Mouse (Mus musculus) limb, embryonic 11.5 days (tissue): ENCODE results near the gene Itpk1. TPM values are rescaled to one million over a fixed set of nuclear protein-coding genes. Genes with fewer than 3 reads are reported as not detected.

Experiments
- ATAC-seq: fragments of 200-750 bp; cut with Nextera tagmentation; 2 replicates; pipeline ENCODE4 v1.8.0; 2017; ENCODE audit warnings: low read depth; ENCODE audit not compliant: insufficient number of reproducible peaks, low FRiP score, low TSS enrichment
- DNase-seq: peaks from one replicate; pipeline ENCODE4 v3.0.0-alpha.2; 2015; ENCODE audit warnings: low spot score
- H3K27ac ChIP-seq: fragments of 300-500 bp; sonication (generic); replicated peaks from 2 replicates; pipeline ENCODE4 v1.5.1; 2014; ENCODE audit warnings: low read depth, mild to moderate bottlenecking, low read length
- H3K27me3 ChIP-seq: fragments of 300-500 bp; sonication (generic); 2 replicates; pipeline ENCODE4 v1.6.1; 2014; ENCODE audit warnings: mild to moderate bottlenecking, low read length, mixed read lengths; ENCODE audit not compliant: control insufficient read depth, insufficient read depth
- H3K36me3 ChIP-seq: fragments of 300-500 bp; sonication (generic); 2 replicates; pipeline ENCODE4 v1.6.1; 2014; ENCODE audit warnings: mild to moderate bottlenecking, low read length, moderate library complexity, mixed read lengths; ENCODE audit not compliant: control insufficient read depth, insufficient read depth
- H3K4me1 ChIP-seq: fragments of 300-500 bp; sonication (generic); 2 replicates; pipeline ENCODE4 v1.6.1; 2014; ENCODE audit warnings: low read length, mixed read lengths; ENCODE audit not compliant: control insufficient read depth, insufficient read depth
- H3K4me2 ChIP-seq: fragments of 300-500 bp; sonication (generic); 2 replicates; pipeline ENCODE4 v1.6.1; 2014; ENCODE audit warnings: low read depth, mild to moderate bottlenecking, moderate library complexity; ENCODE audit not compliant: severe bottlenecking
- H3K4me3 ChIP-seq: fragments of 300-500 bp; sonication (generic); 2 replicates; pipeline ENCODE4 v1.5.1; 2014; ENCODE audit warnings: low read depth, low read length
- H3K9ac ChIP-seq: fragments of 300-500 bp; sonication (generic); 2 replicates; pipeline ENCODE4 v1.6.1; 2014; ENCODE audit warnings: mild to moderate bottlenecking, low read length
- H3K9me3 ChIP-seq: fragments of 300-500 bp; sonication (generic); 2 replicates; pipeline ENCODE4 v1.6.1; 2016; ENCODE audit warnings: low read length; ENCODE audit not compliant: control insufficient read depth
- WGBS: fragments of 180-500 bp; shearing (Covaris S2); extraction: QIAGEN DNeasy Blood & Tissue Kit; methylation state at CpG from one replicate; pipeline ENCODE4 v1.1.7; 2014; 5-methylcytosine and 5-hydroxymethylcytosine counted together
- polyA plus RNA-seq: library from polyadenylated mRNA; unstranded; fragments of >200 nt; fragmentation: Nextera tagmentation; extraction: Ambion mirVana; gene quantifications from 2 replicates; pipeline ENCODE4 v1.2.1, GENCODE M21; 2014

The Itpk1 gene
- polyA plus RNA-seq, 1 experiment from 2014 or later: 7.7 TPM

DNA sequence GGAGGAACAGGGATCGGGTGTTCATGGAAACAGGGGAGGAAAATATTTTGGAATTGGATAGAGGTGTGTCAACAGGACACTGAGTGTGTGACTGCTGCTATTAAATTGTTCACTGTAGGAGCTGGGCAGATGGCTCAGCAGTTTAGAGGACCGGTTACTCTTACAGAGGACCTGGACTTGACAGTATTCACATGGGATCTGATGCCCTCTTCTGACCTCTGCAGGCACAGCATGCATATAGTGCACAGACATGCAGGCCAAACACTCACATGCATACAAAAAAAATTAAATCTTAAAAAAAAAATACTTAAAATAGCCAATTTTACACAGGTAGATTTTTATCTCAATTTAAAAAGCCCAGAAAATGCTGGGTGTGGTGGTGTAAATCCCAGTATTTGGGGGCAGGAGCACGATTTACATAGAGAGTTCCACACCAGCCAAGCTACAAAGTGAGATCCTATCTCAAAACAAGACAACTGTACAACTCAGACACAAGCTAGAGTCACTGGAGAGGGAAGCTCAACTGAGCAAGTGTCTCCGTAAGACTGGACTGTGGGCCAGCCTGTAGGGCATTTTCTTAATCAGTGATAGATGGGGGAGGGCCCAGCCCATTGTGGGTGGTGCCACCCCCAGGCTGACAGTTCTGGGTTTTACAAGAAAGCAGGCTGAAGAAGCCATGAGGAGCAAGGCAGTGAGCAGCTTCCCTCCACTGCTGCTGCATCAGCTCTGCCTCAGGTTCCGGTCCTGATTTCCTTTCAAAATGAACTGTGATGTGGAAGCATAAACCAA lies 129.0 kb downstream of the Itpk1 start:
- Histone ChIP-seq H3K27ac (no peak overlapping the region), H3K36me3 (no peaks in the 10 kb centered on the region), H3K4me2 (no peak overlapping the region), H3K9ac (no peak overlapping the region), H3K9me3 (no peaks in the 10 kb centered on the region), H3K4me1 (0 out of 2 replicates have a peak, but pooled peaks cover 2% of the 10 kb centered on the region), H3K4me3 (no peak overlapping the region), H3K27me3 (no peaks in the 10 kb centered on the region)
- no peak for ATAC-seq
- WGBS: 80% methylated on average over 5 of the region's 5 CpGs
- DNase-seq: no peak

DNA sequence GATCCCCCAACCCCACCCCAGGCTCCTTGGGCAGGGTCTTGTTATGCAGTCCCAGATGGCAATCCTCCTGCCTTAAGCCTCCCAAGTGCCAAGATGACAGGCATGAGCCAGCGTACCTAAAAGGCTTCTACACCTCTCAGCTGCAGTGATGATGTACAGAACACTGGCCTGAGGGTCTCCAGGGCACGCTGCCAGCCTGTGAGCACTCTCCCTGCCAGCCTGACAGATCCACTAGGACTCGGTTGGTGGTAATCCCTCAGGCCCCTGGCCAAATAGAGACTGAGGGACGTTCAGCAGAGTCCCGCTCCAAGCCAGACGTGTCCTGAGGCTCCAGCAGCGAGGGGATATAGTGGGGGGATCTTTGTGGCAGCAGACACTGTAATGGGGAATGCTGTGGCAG lies 131.7 kb downstream of the Itpk1 start:
- no peak overlapping the region for H3K4me2 ChIP-seq
- no peak for ATAC-seq
- no peak overlapping the region for H3K27ac ChIP-seq
- no peak for DNase-seq
- H3K9ac ChIP-seq: no peak overlapping the region
- H3K36me3 ChIP-seq: no peaks in the 10 kb centered on the region
- 78% methylated on average over 7 of the region's 7 CpGs for WGBS
- H3K27me3 ChIP-seq: no peaks in the 10 kb centered on the region
- H3K4me1 ChIP-seq: 0 out of 2 replicates have a peak, but pooled peaks cover 2% of the 10 kb centered on the region
- no peak overlapping the region for H3K4me3 ChIP-seq
- H3K9me3 ChIP-seq: no peaks in the 10 kb centered on the region

DNA sequence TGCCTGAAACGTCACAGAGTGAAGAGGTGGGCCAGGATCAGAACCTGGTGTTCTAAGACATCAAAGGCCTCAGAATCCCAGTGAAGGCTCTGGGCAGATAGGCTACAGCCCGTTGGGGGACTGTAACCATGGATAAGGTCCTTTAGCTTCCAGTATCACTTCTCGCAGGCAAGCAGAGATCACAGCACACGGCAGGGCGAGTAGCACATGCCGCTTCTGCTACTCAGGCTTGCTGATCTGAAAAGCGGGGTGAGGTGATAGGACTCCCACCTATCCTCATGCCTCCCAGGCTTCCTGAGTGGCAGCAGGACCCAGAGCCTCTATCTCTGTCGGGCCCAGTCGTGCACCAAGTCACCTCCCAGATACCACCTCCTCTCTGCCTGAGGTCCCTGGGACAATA lies 133.1 kb downstream of the Itpk1 start:
- Histone ChIP-seq H3K9me3 (no peaks in the 10 kb centered on the region), H3K27me3 (no peaks in the 10 kb centered on the region), H3K36me3 (no peaks in the 10 kb centered on the region), H3K27ac (no peak overlapping the region), H3K4me1 (0 out of 2 replicates have a peak, but pooled peaks cover 2% of the 10 kb centered on the region), H3K4me3 (no peak overlapping the region), H3K4me2 (no peak overlapping the region), H3K9ac (no peak overlapping the region)
- no peak for DNase-seq
- no peak for ATAC-seq
- 83% methylated on average over 9 of the region's 9 CpGs for WGBS

DNA sequence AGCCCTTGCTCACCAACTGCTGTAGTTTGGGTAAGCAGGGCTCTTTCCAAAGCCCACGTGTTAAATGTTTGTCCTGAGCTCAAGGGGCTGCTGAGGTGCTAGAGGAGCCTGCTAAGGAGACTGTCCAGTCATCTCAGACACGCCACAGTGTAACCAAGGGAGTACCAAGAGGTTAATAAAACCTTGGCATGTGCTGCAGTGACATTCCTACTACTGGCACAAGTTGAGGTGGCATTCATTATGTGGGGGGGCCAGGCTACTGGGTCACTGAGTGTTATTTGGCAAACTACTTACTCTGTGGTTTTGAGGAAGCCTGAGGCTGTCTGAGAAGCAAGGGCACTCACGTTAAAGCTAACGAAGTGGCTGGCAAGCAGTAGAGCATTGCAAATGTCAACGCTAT lies 134.0 kb downstream of the Itpk1 start:
- 0 out of 2 replicates have a peak, but pooled peaks cover 2% of the 10 kb centered on the region for H3K4me1 ChIP-seq
- H3K9me3 ChIP-seq: no peaks in the 10 kb centered on the region
- H3K27ac ChIP-seq: no peak overlapping the region
- H3K27me3 ChIP-seq: no peaks in the 10 kb centered on the region
- no peak for ATAC-seq
- H3K4me3 ChIP-seq: no peak overlapping the region
- H3K4me2 ChIP-seq: no peak overlapping the region
- 86% methylated on average over 5 of the region's 5 CpGs for WGBS
- no peak for DNase-seq
- no peaks in the 10 kb centered on the region for H3K36me3 ChIP-seq
- no peak overlapping the region for H3K9ac ChIP-seq

DNA sequence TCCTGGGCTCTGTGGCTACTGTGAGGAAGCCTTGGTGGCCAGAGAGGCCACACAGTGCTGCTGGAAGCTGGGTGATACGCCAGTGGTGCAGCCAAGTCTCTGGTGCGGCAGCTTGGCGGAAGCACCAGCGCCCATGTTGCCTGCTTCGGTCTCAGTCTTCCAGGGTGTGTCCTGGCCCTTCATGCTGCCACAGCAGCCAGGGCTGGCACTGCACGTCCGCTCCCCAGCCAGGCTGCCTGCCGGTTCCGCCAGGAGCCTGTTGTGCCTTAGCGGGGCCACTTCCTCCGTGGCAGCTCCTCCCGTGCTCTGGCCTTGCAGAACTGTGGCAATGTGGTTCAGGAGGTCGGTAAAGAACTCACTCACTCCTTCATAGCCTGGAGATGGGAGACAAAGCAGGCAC lies 134.6 kb downstream of the Itpk1 start:
- no peak overlapping the region; the same call in 1 of the 2 replicates for H3K9ac ChIP-seq
- DNase-seq (no peak), ATAC-seq (no peak)

DNA sequence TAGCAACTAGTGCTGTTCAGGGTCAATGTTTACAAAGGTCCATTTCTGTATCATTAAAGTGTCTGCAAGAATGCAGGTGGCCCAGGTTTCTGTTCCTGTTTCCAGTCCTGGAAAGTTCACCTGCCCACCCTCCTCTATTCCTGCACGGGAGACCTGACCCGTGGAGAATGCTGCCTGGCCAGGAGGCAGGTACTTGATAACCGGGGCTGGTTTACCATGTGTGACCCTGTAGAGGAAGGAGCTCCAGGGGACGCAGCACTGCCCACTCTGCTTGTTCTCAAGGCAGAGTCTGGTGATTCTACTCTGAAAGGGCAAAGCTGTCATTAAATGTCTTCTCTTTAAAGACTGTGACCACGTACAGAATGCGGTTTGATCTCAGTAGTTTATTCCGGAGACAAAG lies 136.5 kb downstream of the Itpk1 start:
- no peaks in the 10 kb centered on the region for H3K36me3 ChIP-seq
- ATAC-seq: no peak

More for the DNA sequence above, 134.6 kb downstream of the Itpk1 start:
- no peak overlapping the region for H3K4me3 ChIP-seq
- no peaks in the 10 kb centered on the region for H3K9me3 ChIP-seq
- no peak overlapping the region for H3K4me2 ChIP-seq
- no peak overlapping the region for H3K27ac ChIP-seq
- WGBS: 88% methylated on average over 13 of the region's 13 CpGs
- H3K36me3 ChIP-seq: no peaks in the 10 kb centered on the region
- no peaks in the 10 kb centered on the region for H3K27me3 ChIP-seq
- H3K4me1 ChIP-seq: 0 out of 2 replicates have a peak, but pooled peaks cover 2% of the 10 kb centered on the region

DNA sequence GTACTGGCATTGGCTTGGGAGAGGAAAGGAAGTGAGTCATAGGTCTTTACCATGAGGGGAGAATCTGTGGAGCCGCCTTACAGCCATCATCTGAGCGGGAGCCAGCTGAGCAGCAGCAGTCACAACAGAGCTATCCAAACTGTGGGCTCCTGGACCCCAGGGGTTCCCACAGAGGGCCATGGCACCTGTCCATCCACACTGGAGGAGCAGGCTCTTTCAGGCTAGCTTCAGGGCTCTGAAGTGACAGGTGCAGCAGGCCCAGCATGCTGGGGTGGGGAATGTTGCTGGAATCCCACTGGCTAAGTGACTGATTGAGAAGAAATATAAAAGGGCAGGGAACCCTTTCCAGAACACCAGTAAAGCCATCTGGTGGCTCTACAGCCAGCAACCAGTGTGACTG lies 137.8 kb downstream of the Itpk1 start:
- no peak overlapping the region for H3K4me3 ChIP-seq
- H3K36me3 ChIP-seq: no peaks in the 10 kb centered on the region
- no peak overlapping the region for H3K27ac ChIP-seq
- WGBS: 94% methylated on average over 2 of the region's 2 CpGs
- no peak overlapping the region for H3K4me2 ChIP-seq
- no peak for ATAC-seq
- no peak overlapping the region for H3K9ac ChIP-seq
- H3K9me3 ChIP-seq: no peaks in the 10 kb centered on the region
- H3K27me3 ChIP-seq: no peaks in the 10 kb centered on the region
- DNase-seq: no peak
- H3K4me1 ChIP-seq: no peaks in the 10 kb centered on the region

More for the DNA sequence above, 136.5 kb downstream of the Itpk1 start:
- no peaks in the 10 kb centered on the region for H3K9me3 ChIP-seq
- no peak overlapping the region for H3K9ac ChIP-seq
- H3K4me3 ChIP-seq: no peak overlapping the region
- H3K27ac ChIP-seq: no peak overlapping the region
- no peaks in the 10 kb centered on the region for H3K27me3 ChIP-seq
- 79% methylated on average over 7 of the region's 7 CpGs for WGBS
- no peak for DNase-seq
- 0 out of 2 replicates have a peak, but pooled peaks cover 2% of the 10 kb centered on the region for H3K4me1 ChIP-seq
- H3K4me2 ChIP-seq: no peak overlapping the region

DNA sequence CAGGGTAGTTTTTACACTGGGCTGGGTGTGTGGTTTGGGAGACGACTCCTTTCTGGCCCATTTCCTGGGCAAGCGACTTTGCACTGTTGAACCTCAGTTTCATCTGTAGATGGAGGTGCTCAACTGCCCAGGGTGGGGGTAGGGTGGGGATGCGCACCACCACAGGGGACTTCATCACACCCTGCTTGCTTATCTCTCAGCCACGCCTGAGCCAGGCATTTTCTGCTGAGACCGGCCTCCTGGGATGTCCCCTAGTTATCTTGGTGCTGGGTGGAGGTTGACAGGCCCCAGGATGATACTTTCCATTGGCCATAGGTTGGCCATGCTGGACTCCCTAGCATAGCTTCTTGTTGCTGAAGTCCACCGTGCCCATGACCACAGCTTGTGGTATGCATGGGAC lies 139.6 kb downstream of the Itpk1 start:
- H3K9me3 ChIP-seq: no peaks in the 10 kb centered on the region
- 85% methylated on average over 6 of the region's 6 CpGs for WGBS
- no peak for ATAC-seq
- no peak overlapping the region for H3K9ac ChIP-seq
- H3K4me1 ChIP-seq: no peaks in the 10 kb centered on the region
- no peaks in the 10 kb centered on the region for H3K36me3 ChIP-seq
- no peak overlapping the region for H3K4me2 ChIP-seq
- no peak overlapping the region for H3K4me3 ChIP-seq
- no peaks in the 10 kb centered on the region for H3K27me3 ChIP-seq
- H3K27ac ChIP-seq: no peak overlapping the region
- DNase-seq: no peak
